Mouse (Mus musculus) telencephalon, adult 2 months (tissue): Measurements from ENCODE around the gene Cdkn2b.

Experiments
- DNase-seq: peaks from one replicate; pipeline ENCODE4 v3.0.0-alpha.2; 2011; ENCODE audit warnings: low read depth, low spot score

Cdkn2b gene

DNA sequence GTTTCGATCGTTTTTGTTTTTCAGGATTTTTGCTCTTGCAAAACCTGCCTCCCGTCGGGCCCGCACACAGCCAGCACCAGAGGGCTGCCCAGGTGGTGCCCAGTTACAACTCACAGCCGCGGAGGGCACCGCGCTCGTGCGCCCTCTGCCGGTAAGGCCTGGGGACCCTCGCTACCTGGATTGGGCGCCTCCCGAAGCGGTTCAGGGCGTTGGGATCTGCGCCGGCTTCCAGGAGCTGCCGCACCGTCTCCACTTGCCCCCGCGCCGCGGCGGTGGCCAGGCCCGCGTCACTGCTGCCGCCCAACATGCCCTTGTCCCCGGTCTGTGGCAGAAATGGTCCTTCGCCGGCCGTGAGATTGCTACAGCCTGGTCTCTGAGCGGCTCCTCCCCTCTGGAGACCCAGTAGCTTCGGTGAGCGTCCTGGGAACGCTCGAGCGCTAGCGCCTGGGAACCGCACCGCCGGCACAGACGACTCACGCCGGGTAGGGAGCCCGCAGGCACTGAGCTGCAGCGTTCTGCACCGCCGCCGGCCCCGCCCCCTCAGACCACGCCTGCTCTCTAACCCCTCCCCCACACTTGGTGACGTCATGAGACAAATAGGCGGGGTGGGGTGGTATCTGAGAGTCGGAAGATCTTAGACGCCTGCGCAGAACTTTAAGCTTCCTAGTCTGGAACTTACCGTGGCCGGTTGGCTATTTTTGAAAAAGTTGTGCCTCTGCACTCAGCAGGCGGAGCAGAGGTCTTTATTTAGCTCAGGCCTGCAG is at the start of gene Cdkn2b:
Cdkn2b (minus strand) TSS at position 549 of the 764 bp plus-strand sequence.
- DNase-seq = no peak

DNA sequence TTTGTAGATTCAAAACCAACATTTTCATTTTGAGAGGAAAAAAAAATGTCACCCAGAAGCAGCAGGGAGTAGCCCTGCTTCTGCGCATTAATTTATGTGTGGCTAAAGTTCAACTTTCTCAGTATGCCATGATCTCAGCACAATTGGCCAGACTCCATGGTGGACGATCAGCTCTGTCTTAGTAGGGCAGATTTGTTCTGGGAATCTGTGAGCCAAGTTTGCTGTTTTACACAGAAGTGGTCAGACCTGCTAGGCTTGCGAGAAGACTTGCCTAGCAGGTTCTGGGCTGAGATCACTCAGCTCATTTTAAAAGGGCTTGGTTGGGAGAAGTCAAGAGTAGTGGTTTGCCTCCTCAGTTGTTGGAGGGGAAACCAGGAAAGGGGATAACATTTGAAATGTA is 49.5 kb upstream of the Cdkn2b start:
- DNase-seq = no peak

- no peak for DNase-seq
These were observed 48.7 kb upstream of the Cdkn2b start for GRCm38 (mm10) chr4:89359506-89359905.

GRCm38 (mm10) chr4:89353935-89354334 is 43.1 kb upstream of the Cdkn2b start:
- DNase-seq = no peak

DNA sequence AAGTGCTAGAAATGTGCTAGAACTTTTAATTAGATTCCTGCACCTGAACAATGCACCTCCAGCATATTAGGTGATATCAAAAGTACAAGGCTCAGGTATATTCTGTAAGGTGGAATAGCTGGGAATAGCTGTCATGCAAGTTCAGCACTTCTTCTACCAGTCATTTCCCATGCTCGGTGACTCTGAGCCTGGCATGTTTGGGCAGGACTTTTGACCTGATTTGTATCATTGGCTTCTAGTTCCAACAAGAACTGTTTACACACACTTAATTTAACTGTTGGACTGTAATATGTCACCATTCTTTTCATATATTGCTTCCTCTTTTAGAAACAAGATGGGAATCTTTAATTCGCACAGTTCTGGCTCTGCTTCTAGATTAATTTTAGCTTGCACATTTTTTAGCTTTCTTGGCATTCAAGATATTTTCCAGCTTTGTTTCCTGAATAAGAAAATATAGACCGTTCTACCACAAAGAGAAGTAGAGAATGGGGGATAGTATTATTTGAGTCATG is 42.3 kb upstream of the Cdkn2b start:
- no peak for DNase-seq

DNA sequence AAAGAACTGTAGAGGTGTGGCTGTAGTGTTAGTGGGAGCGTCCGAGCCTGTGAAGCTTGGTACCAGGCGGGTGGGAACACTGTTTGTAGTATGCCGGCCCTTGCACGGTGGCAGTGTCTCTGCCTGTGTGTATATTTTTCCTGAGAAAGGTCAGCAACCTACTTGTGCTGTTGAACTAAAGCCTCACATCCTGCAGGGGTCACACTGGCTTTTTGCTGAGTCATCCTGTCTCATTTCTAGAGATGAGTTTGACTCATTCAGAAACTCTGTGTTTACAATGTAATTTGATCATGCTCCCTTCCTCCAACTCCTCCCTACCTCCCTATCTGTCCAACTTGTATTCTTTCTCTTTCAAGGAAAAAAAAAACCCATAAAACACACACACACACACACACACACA is 40.6 kb upstream of the Cdkn2b start:
- DNase-seq = no peak

GRCm38 (mm10) chr4:89350938-89351451 is 40.2 kb upstream of the Cdkn2b start:
- DNase-seq = no peak

DNA sequence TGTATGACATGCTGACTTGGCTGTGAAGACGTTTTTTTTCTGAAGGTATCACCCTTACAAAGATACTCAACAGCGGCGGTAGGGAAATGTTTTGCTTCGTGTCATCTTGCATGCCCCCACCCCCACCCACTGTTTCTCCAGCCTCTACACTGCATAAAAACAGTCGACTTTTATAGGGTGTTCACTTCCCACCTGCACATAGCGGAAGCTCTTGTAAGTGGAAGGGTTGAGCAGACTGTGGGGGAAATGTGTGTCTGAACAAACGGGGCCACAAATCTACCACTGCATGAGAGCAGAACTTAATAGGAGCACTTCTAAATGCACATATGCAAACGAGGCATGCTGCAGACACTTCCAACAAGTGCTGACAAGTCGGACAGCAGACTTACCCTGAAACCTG is 39.6 kb upstream of the Cdkn2b start:
- no peak for DNase-seq

- no peak for DNase-seq
These were observed 38.0 kb upstream of the Cdkn2b start for GRCm38 (mm10) chr4:89348842-89349241.

DNA sequence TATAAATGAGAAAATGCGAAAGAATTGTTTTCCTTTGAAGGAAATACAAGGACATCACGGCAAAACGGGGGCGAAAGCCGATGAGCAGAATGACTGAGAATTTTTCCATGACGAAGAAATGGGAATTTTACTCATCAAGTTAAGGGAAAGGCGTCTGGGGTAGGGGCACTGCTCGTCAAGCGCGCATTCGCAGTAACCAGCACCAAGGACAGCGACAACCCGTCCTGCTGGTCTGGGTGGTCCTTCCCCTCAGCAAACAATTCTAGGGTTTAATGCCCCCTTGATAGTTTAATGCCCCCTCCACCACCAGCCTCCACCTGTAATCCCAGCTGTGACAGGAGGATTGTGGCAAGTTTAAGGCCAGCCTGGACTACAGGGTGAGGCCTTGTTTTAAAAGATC is 2.6 kb upstream of the Cdkn2b start:
- no peak for DNase-seq

GRCm38 (mm10) chr4:89309996-89310395 is 843 bp downstream of the Cdkn2b start:
- no peak for DNase-seq

DNA sequence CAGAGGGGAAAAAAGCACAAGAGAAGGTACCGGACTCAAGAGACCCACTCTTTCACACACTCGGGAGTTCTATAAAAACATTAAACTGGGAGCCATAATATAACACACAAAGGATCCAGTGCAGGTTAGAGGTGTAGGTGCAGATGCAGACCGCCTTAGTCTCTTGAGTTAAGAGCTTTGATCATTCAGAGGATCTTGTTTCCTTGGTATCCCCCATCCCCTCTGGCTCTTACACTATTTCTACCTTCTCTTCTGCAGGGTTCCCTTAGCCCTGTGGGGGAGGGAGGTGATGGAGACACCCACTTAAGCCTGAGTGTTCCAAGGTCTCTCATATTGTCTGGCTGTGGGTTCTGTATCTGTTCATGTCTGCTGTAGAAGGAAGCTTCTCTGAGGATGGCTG is 2.8 kb downstream of the Cdkn2b start:
- no peak for DNase-seq

GRCm38 (mm10) chr4:89306798-89307365 is 4.0 kb downstream of the Cdkn2b start:
- DNase-seq = no peak

- DNase-seq = no peak
These were observed 5.1 kb downstream of the Cdkn2b start for GRCm38 (mm10) chr4:89305691-89306090.

- no peak for DNase-seq
These were observed 7.4 kb downstream of the Cdkn2b start for GRCm38 (mm10) chr4:89303281-89303995.

- no peak for DNase-seq
These were observed 8.7 kb downstream of the Cdkn2b start for GRCm38 (mm10) chr4:89302129-89302528.

DNA sequence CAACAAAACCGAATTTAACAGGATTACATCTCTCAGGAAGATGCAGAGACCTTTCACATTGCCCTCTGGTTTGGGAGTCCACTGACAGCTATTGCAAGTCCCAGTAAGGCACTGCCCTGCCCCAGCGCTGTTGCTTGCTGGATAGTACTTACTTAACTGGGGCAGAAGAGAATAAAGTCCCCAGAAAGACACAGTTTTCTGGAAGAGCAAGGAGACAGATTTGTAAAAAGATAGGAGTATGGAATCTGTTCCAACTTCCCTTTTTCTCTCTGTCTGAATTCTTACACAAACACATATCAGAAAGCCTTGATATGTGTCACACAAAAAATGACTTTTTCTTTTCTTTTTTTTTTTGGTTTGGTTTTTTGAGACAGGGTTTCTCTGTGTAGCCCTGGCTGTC is 11.1 kb downstream of the Cdkn2b start:
- no peak for DNase-seq

DNA sequence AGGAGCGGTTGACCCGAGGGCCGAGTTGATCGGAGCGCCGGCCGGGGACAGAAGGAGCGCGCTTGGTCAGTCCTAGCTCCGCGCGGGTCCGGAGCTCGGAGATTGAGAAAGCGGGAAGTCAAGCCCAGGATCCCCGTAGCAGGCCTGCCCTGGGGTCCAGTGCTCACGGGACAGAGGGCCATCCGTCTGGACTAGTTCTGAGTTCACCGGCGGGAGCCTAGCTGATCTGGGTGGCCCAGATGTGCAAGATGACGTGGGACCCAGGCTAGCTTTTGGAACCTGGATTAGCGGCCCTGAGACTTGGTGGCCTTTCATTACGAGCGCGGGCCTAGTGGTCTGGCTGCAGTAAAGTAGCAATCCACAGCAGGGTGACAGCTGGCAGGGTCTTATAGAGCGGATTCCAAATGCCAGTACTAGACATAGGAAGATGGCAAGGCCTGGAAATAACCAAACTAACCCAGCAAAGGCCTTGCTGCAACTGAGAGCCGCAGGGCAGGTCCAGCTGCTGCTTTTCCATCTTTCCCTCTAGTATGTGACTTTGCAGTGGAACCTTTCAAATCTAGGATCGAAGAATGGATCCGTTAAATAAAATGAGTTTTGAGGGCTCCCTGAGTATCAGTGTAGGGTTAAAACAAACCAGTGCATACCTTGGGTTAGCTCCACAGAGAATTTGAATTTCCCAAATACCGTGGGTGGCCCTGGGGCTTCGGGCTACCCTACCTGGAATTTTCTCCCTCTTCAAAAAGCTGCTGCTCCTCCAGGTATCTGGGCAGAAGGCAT is 15.2 kb downstream of the Cdkn2b start:
- no peak for DNase-seq

DNA sequence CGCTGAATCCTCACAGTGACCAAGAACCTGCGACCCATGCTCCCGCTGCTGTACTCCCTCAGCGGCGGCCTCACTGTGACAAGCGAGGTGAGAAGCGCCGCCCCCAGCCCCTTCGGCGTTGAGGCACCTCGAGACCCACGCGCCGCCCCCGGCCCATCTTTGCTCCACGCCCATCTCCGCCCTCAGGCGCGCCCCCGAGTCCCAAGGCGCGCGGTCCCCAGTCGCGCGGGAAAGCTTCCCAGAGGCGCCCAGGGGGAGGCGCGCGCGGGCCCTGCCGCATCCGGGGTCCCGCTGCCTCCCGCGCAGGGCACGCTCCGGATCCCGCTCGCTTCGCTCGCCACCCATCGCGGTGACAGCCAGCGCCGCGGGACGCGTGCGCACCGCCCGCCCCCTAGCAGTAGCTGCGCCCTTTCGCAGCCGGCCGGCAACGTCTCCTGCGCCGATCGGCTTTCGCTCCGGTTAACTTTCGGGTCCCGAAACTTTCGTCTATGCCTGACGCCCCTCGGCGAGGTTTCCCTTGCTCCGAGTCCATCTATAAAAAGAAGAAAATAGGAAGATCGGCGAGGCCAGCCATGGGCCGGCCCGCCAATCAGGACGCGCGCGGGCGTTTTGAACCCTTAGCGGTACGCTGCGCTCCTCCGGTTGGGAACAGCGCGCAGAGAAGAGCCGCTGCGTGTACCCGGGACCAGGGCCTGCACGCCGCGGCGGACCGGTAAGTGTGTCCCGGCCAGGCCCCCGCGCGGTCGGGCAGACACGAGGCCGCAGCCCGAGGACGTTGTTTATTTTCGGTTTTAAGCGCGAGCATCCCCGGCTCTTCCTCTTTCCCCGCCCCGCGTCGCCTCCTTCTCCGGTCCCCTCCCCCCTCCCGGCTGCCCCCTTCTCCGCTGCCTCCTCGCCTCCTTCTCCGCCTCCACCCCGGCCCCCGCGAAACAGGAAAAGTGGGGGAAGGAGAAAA is 16.1 kb downstream of the Cdkn2b start, which contains the start of gene Cdkn2a:
Cdkn2a (minus strand) TSS at position 168 of the 955 bp plus-strand sequence.
- DNase-seq = no peak

DNA sequence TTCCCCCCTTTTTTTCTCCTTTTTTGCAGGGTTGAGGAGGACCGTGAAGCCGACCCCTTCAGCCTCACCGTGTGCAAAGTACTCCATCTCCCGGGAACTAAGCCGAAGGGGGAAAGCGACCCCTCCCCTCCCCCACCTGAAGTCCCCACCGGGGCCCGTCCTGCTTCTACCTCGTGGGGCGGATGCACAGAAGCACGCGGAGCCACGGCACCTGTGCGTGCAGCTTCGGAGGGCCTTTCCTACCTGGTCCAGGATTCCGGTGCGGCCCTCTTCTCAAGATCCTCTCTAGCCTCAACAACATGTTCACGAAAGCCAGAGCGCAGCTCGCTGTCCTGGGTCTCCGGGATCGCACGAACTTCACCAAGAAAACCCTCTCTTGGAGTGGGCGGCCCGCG is 16.8 kb downstream of the Cdkn2b start:
- no peak for DNase-seq
